Mouse (Mus musculus) olfactory bulb, adult 2 months (tissue): ENCODE data around the gene Zfp365.

ENCODE experiments used
- CTCF ChIP-seq: fragments of 200-500 bp; IDR thresholded peaks from 2 replicates; pipeline ENCODE4 v1.5.1; 2012; ENCODE audit warnings: low read depth, mild to moderate bottlenecking, low read length, moderate library complexity; ENCODE audit not compliant: insufficient read depth
- POLR2A ChIP-seq: fragments of 200-500 bp; IDR thresholded peaks from 2 replicates; pipeline ENCODE4 v1.6.1; 2012; ENCODE audit warnings: mild to moderate bottlenecking, low read depth, low read length, moderate library complexity; ENCODE audit not compliant: insufficient read depth

DNA sequence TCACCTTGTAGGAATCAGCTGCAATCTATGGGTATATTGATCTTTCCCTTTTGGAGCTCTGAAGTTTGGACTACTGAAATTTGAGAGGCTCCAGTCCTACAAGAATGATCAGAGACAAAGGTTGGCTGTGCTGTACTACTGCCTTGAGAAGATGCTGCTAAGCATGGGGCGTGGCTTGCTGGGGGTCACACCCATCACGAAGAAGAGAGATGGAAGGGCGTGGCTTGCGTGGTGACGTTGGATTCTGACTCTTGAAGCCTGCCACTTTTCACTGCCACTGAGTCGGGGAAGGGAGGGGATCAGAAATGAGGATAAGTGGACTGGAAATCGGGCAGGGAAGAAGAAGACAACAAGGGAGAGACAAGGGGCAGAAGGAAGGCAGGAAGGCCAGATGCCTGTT, 4.9 kb upstream of the Zfp365 start:
- no peak for TF ChIP-seq CTCF
- TF ChIP-seq POLR2A = no peak
